Mouse (Mus musculus) midbrain, embryonic 14.5 days (tissue): ENCODE data around the gene Sptb. TPM values are rescaled to one million over a fixed set of nuclear protein-coding genes. Genes with fewer than 3 reads are reported as not detected.

Experiments used
- ATAC-seq: fragments of 200-750 bp; cut with Nextera tagmentation; 2 replicates; pipeline ENCODE4 v1.8.0; 2017; ENCODE audit warnings: moderate number of reproducible peaks, moderate library complexity; ENCODE audit not compliant: low FRiP score, low TSS enrichment
- DNase-seq: peaks from one replicate; pipeline ENCODE4 v3.0.0-alpha.2; 2015
- H3K27ac ChIP-seq: fragments of 300-500 bp; sonication (generic); replicated peaks from 2 replicates; pipeline ENCODE4 v1.5.1; 2014; ENCODE audit warnings: mild to moderate bottlenecking, low read depth, low read length, moderate library complexity
- H3K27me3 ChIP-seq: fragments of 300-500 bp; sonication (generic); 2 replicates; pipeline ENCODE4 v1.6.1; 2014; ENCODE audit warnings: low read length, control low read depth, mixed read lengths; ENCODE audit not compliant: control insufficient read depth, insufficient read depth
- H3K36me3 ChIP-seq: fragments of 300-500 bp; sonication (generic); 2 replicates; pipeline ENCODE4 v1.6.1; 2014; ENCODE audit warnings: low read length, control low read depth; ENCODE audit not compliant: control insufficient read depth, insufficient read depth
- H3K4me1 ChIP-seq: fragments of 300-500 bp; sonication (generic); 2 replicates; pipeline ENCODE4 v1.6.1; 2014; ENCODE audit warnings: mild to moderate bottlenecking, antibody characterized with exemption, low read length, control low read depth; ENCODE audit not compliant: control insufficient read depth, insufficient read depth
- H3K4me2 ChIP-seq: fragments of 300-500 bp; sonication (generic); 2 replicates; pipeline ENCODE4 v1.6.1; 2014; ENCODE audit warnings: mild to moderate bottlenecking, low read length, moderate library complexity
- H3K4me3 ChIP-seq: fragments of 300-500 bp; sonication (generic); replicated peaks from 2 replicates; pipeline ENCODE4 v1.5.1; 2014; ENCODE audit warnings: low read depth, low read length
- H3K9ac ChIP-seq: fragments of 300-500 bp; sonication (generic); replicated peaks from 2 replicates; pipeline ENCODE4 v1.6.1; 2014; ENCODE audit warnings: mild to moderate bottlenecking, low read length, moderate library complexity
- H3K9me3 ChIP-seq: fragments of 300-500 bp; sonication (generic); 2 replicates; pipeline ENCODE4 v1.6.1; 2016; ENCODE audit warnings: low read length, control low read depth, mixed read lengths; ENCODE audit not compliant: control insufficient read depth
- WGBS: fragments of 180-500 bp; shearing (Covaris S2); extraction: QIAGEN DNeasy Blood & Tissue Kit; methylation state at CpG from one replicate; pipeline ENCODE4 v1.1.7; 2014; 5-methylcytosine and 5-hydroxymethylcytosine counted together
- polyA plus RNA-seq: library from polyadenylated mRNA; unstranded; fragments of >200 nt; fragmentation: Nextera tagmentation; extraction: Ambion mirVana; gene quantifications from 2 replicates; pipeline ENCODE4 v1.2.1, GENCODE M21; 2014

Gene Sptb
- polyA plus RNA-seq, 1 experiment from 2014 or later: 4.2 TPM

- H3K27ac ChIP-seq: no peak overlapping the region
- H3K4me3 ChIP-seq: no peak overlapping the region
- no peak for ATAC-seq
- H3K4me1 ChIP-seq: peaks cover 4% of the 10 kb centered on the region; the same call in 1 of the 2 replicates
- H3K27me3 ChIP-seq: no peaks in the 10 kb centered on the region
- H3K9me3 ChIP-seq: no peaks in the 10 kb centered on the region
- 79% methylated on average over 7 of the region's 7 CpGs for WGBS
- H3K36me3 ChIP-seq: no peaks in the 10 kb centered on the region
- no peak overlapping the region for H3K9ac ChIP-seq
- no peak overlapping the region for H3K4me2 ChIP-seq
- no peak for DNase-seq
These were observed 156.4 kb downstream of the Sptb start for GRCm38 (mm10) chr12:76553917-76554316.

- Histone ChIP-seq H3K36me3 (no peaks in the 10 kb centered on the region), H3K4me1 (peaks cover 4% of the 10 kb centered on the region; the same call in 1 of the 2 replicates), H3K9ac (no peak overlapping the region), H3K27me3 (peaks cover 1% of the 10 kb centered on the region; the same call in 1 of the 2 replicates), H3K27ac (no peak overlapping the region), H3K4me3 (no peak overlapping the region), H3K4me2 (no peak overlapping the region), H3K9me3 (no peaks in the 10 kb centered on the region)
- DNase-seq (no peak), ATAC-seq (no peak)
- WGBS: 91% methylated on average over 4 of the region's 4 CpGs
These were observed 157.4 kb downstream of the Sptb start for GRCm38 (mm10) chr12:76552958-76553357.

- Histone ChIP-seq H3K4me2 (no peak overlapping the region), H3K4me1 (peaks cover 9% of the 10 kb centered on the region), H3K4me3 (no peak overlapping the region), H3K27me3 (peaks cover 6% of the 10 kb centered on the region; the same call in 1 of the 2 replicates), H3K27ac (no peak overlapping the region), H3K36me3 (no peaks in the 10 kb centered on the region), H3K9ac (no peak overlapping the region), H3K9me3 (no peaks in the 10 kb centered on the region)
- WGBS: 73% methylated on average over 8 of the region's 8 CpGs
- no peak for ATAC-seq
- no peak for DNase-seq
These were observed 158.0 kb downstream of the Sptb start for GRCm38 (mm10) chr12:76552321-76552720.

GRCm38 (mm10) chr12:76549203-76549602 lies 161.1 kb downstream of the Sptb start:
- DNase-seq (no peak), ATAC-seq (no peak)
- Histone ChIP-seq H3K9ac (no peak overlapping the region), H3K4me1 (peaks cover 17% of the 10 kb centered on the region), H3K27me3 (peaks cover 6% of the 10 kb centered on the region; the same call in 1 of the 2 replicates), H3K4me3 (no peak overlapping the region), H3K36me3 (no peaks in the 10 kb centered on the region), H3K4me2 (no peak overlapping the region), H3K9me3 (no peaks in the 10 kb centered on the region), H3K27ac (no peak overlapping the region)
- WGBS: 62% methylated on average over 3 of the region's 3 CpGs

- Histone ChIP-seq H3K9me3 (no peaks in the 10 kb centered on the region), H3K4me3 (no peak overlapping the region), H3K36me3 (no peaks in the 10 kb centered on the region), H3K4me2 (no peak overlapping the region), H3K27ac (no peak overlapping the region), H3K27me3 (peaks cover 6% of the 10 kb centered on the region; the same call in 1 of the 2 replicates), H3K4me1 (peaks cover 17% of the 10 kb centered on the region), H3K9ac (no peak overlapping the region)
- DNase-seq (no peak), ATAC-seq (no peak)
- 27% methylated on average over 7 of the region's 7 CpGs for WGBS
These were observed 162.3 kb downstream of the Sptb start for GRCm38 (mm10) chr12:76548082-76548423.

GRCm38 (mm10) chr12:76547409-76548081 lies 162.8 kb downstream of the Sptb start:
- Histone ChIP-seq H3K9ac (no peak overlapping the region), H3K36me3 (no peaks in the 10 kb centered on the region), H3K27ac (no peak overlapping the region), H3K4me2 (peak overlapping the region; percentile 47), H3K4me1 (peaks cover 17% of the 10 kb centered on the region), H3K4me3 (no peak overlapping the region), H3K27me3 (peaks cover 6% of the 10 kb centered on the region; the same call in 1 of the 2 replicates), H3K9me3 (no peaks in the 10 kb centered on the region)
- 22% methylated on average over 13 of the region's 13 CpGs for WGBS
- DNase-seq (no peak), ATAC-seq (no peak)

GRCm38 (mm10) chr12:76546383-76547276 lies 163.7 kb downstream of the Sptb start:
- Histone ChIP-seq H3K9me3 (no peaks in the 10 kb centered on the region), H3K9ac (peak overlapping the region; percentile 18; the same call in 1 of the 2 replicates), H3K4me2 (peak overlapping the region; percentile 47), H3K36me3 (no peaks in the 10 kb centered on the region), H3K27me3 (peaks cover 6% of the 10 kb centered on the region; the same call in 1 of the 2 replicates), H3K4me1 (peaks cover 17% of the 10 kb centered on the region), H3K27ac (no peak overlapping the region), H3K4me3 (peak overlapping the region; percentile 17; the same call in 1 of the 2 replicates)
- DNase-seq (peak; percentile 63), ATAC-seq (peak; percentile 43; the same call in 1 of the 2 replicates)
- 8% methylated on average over 28 of the region's 28 CpGs for WGBS

- Histone ChIP-seq H3K9me3 (no peaks in the 10 kb centered on the region), H3K4me1 (peaks cover 17% of the 10 kb centered on the region), H3K4me3 (no peak overlapping the region), H3K9ac (no peak overlapping the region), H3K27me3 (peaks cover 6% of the 10 kb centered on the region; the same call in 1 of the 2 replicates), H3K36me3 (no peaks in the 10 kb centered on the region), H3K27ac (no peak overlapping the region), H3K4me2 (no peak overlapping the region)
- 65% methylated on average over 15 of the region's 15 CpGs for WGBS
- no peak for DNase-seq
- no peak for ATAC-seq
These were observed 164.5 kb downstream of the Sptb start for GRCm38 (mm10) chr12:76545786-76546370.
